Mouse (Mus musculus) urinary bladder, adult 2 months (tissue): ENCODE data around the gene Dbndd2. TPM values are rescaled to one million over a fixed set of nuclear protein-coding genes. Genes with fewer than 3 reads are reported as not detected.

Experiments used
- DNase-seq: peaks from one replicate; pipeline ENCODE4 v3.0.0; 2022; ENCODE audit warnings: low spot score
- polyA plus RNA-seq: library from polyadenylated mRNA; depleted of rRNA; stranded (reverse); fragments of >200 nt; gene quantifications from 2 replicates; pipeline ENCODE4 v1.2.3, GENCODE M21; 2012; rRNA removed

Dbndd2 gene
- polyA plus RNA-seq, 1 experiment, result 133 TPM

DNA sequence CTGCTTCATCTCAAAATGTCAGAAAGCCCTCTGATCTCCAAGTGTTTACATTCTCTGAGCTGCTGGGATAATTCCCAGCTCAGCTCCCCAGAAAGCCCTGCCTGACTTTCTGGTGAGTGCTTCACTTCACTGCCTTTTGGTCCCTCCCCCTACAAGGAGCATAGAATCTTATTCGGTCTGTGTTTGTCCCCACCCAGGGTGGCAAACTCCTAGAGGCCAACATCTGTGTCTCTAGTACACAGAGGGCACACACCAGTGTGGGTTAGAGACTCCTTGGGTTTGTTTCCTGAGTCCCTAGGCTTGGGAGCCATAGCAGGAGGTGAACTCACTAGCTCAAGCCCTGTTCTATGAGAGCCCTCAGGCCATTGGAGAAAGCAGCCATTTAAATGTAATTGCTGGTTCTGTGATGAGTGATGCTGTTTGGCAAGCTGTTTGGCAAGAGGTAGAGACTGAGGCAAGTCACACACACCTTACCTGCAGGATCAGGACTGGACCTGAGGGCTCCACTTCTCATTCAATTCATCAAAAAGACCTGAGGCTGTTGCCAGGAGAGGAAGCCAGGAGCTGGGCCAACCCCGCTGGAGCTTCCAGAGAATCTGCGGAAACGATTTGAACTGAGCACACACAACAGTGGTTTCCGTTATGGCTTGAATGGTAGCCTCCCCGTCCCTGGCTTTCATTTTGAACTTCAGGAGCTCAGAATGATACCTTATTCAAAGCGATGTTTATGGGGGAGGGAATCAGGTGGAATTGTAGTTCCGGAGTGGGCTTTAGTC is 54.9 kb downstream of the Dbndd2 start:
- no peak for DNase-seq

DNA sequence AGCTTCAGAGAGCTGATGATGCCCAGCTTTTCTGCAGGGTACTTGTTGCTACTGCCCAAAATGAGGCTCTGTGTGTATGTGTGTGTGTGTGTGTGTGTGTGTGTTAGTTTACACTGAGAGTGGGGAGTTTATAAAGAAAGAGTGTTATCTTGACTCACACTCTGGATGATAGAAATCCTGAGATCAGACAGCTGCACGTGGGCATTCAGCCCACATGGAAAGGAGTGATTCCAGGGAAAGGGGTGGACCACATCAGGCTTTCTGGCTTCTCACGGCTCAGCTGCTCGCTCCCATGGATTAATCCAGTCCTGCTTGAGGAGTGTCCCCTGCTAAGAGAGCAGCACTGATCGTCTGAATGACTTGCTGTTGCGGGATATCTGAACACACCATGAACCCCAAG is 56.2 kb downstream of the Dbndd2 start:
- DNase-seq, result no peak

DNA sequence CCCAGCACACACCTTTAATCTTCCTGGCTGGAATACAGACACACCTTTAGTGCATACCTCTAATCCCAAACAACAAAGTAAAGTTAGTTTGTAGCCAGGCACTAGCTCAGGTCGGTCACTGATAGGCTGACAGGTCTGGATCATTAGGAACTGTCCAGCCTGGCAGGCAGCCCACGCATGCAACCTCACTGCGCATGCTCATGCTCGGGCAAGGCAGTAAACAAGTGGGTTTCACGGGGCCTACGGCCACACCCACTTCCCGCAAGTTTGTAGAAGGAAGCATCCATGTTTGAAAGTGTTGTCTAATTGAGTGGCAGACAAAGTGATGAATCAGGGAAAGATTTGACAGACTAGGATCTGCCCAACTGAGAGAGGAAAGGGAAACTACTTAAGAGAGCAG is 56.7 kb downstream of the Dbndd2 start:
- no peak for DNase-seq

Other genes starting within 250 kb of the Dbndd2 start
- gene Svs2, start 247.6 kb upstream of the Dbndd2 start, polyA plus RNA-seq, result not detected in 2 replicates
- not detected in 2 replicates for gene Svs3b, start 229.5 kb upstream of the Dbndd2 start, polyA plus RNA-seq
- gene Svs4, start 207.6 kb upstream of the Dbndd2 start, polyA plus RNA-seq, result not detected in 2 replicates
- gene Svs3a, start 196.8 kb upstream of the Dbndd2 start, polyA plus RNA-seq, result not detected in 2 replicates
- not detected in 2 replicates for gene Svs6, start 169.4 kb upstream of the Dbndd2 start, polyA plus RNA-seq
- 0.11 TPM in 1 of 2 replicates, not detected in the other for gene Svs5, start 153.4 kb upstream of the Dbndd2 start, polyA plus RNA-seq
- 28.3 and 42.1 TPM in 2 replicates for gene Slpi, start 97.0 kb upstream of the Dbndd2 start, polyA plus RNA-seq
- 0.01 TPM in 1 of 2 replicates, not detected in the other for gene Rbpjl, start 83.0 kb upstream of the Dbndd2 start, polyA plus RNA-seq
- 3.1 and 3.4 TPM in 2 replicates for gene Matn4, start 80.9 kb upstream of the Dbndd2 start, polyA plus RNA-seq
- 150 and 162 TPM in 2 replicates for gene Sdc4, start 42.2 kb upstream of the Dbndd2 start, polyA plus RNA-seq
- 38.9 and 45.9 TPM in 2 replicates for gene Sys1, start 29.1 kb upstream of the Dbndd2 start, polyA plus RNA-seq
- 3.0 and 4.4 TPM in 2 replicates for gene Gm20458, start 25.1 kb upstream of the Dbndd2 start, polyA plus RNA-seq
- gene Trp53tg5, start 12.4 kb upstream of the Dbndd2 start, polyA plus RNA-seq, result not detected in 2 replicates
- 55.9 and 71.5 TPM in 2 replicates for gene Pigt, start 11.4 kb downstream of the Dbndd2 start, polyA plus RNA-seq
- gene Wfdc2, start 76.3 kb downstream of the Dbndd2 start, polyA plus RNA-seq, result 775 and 802 TPM in 2 replicates
- gene Spint3, start 87.4 kb downstream of the Dbndd2 start, polyA plus RNA-seq, result 0.14 and 0.31 TPM in 2 replicates
- gene Wfdc6a, start 99.3 kb downstream of the Dbndd2 start, polyA plus RNA-seq, result 1.3 and 2.0 TPM in 2 replicates
- not detected in 2 replicates for gene Eppin, start 107.5 kb downstream of the Dbndd2 start, polyA plus RNA-seq
- gene Wfdc6b, start 127.4 kb downstream of the Dbndd2 start, polyA plus RNA-seq, result not detected in 2 replicates
- gene Wfdc8, start 127.5 kb downstream of the Dbndd2 start, polyA plus RNA-seq, result not detected in 2 replicates
- not detected in 2 replicates for gene Wfdc16, start 152.7 kb downstream of the Dbndd2 start, polyA plus RNA-seq
- gene Wfdc10, start 169.9 kb downstream of the Dbndd2 start, polyA plus RNA-seq, result 4.9 and 7.1 TPM in 2 replicates
- not detected in 2 replicates for gene Wfdc9, start 170.5 kb downstream of the Dbndd2 start, polyA plus RNA-seq
- gene Wfdc11, start 188.0 kb downstream of the Dbndd2 start, polyA plus RNA-seq, result not detected in 2 replicates
- gene Wfdc13, start 199.0 kb downstream of the Dbndd2 start, polyA plus RNA-seq, result 1.1 and 1.2 TPM in 2 replicates
- not detected in 2 replicates for gene Spint4, start 212.4 kb downstream of the Dbndd2 start, polyA plus RNA-seq
- not detected in 2 replicates for gene Spint5, start 229.2 kb downstream of the Dbndd2 start, polyA plus RNA-seq